Mouse (Mus musculus) hindbrain, postnatal 0 days (tissue): ENCODE measurements around the gene Slf2. TPM values are rescaled to one million over a fixed set of nuclear protein-coding genes. Genes with fewer than 3 reads are reported as not detected.
A peak's percentile ranks its signal among the peaks of the same experiment; 100 is the strongest.

Experiments
- ATAC-seq: fragments of 200-750 bp; cut with Nextera tagmentation; 2 replicates; pipeline ENCODE4 v1.8.0; 2017; ENCODE audit warnings: mild to moderate bottlenecking, moderate TSS enrichment, moderate library complexity
- DNase-seq: peaks from one replicate; pipeline ENCODE4 v3.0.0-alpha.2; 2015; ENCODE audit warnings: low spot score
- H3K27ac ChIP-seq: fragments of 300-500 bp; sonication (generic); 2 replicates; pipeline ENCODE4 v1.5.1; 2014; ENCODE audit warnings: mild to moderate bottlenecking
- H3K27me3 ChIP-seq: fragments of 300-500 bp; sonication (generic); 2 replicates; pipeline ENCODE4 v1.6.1; 2014; ENCODE audit warnings: low read length, mixed read lengths; ENCODE audit not compliant: insufficient read depth
- H3K36me3 ChIP-seq: fragments of 300-500 bp; sonication (generic); 2 replicates; pipeline ENCODE4 v1.6.1; 2014; ENCODE audit warnings: low read length, mixed read lengths; ENCODE audit not compliant: insufficient read depth
- H3K4me1 ChIP-seq: fragments of 300-500 bp; sonication (generic); 2 replicates; pipeline ENCODE4 v1.6.1; 2014; ENCODE audit warnings: antibody characterized with exemption, low read length, mixed read lengths; ENCODE audit not compliant: insufficient read depth
- H3K4me2 ChIP-seq: fragments of 300-500 bp; sonication (generic); 2 replicates; pipeline ENCODE4 v1.6.1; 2014; ENCODE audit warnings: low read depth, mild to moderate bottlenecking, low read length, moderate library complexity, mixed read lengths
- H3K4me3 ChIP-seq: fragments of 300-500 bp; sonication (generic); 2 replicates; pipeline ENCODE4 v1.5.1; 2014; ENCODE audit warnings: low read length
- H3K9ac ChIP-seq: fragments of 300-500 bp; sonication (generic); replicated peaks from 2 replicates; pipeline ENCODE4 v1.6.1; 2014; ENCODE audit warnings: mild to moderate bottlenecking, low read length, moderate library complexity, mixed read lengths
- H3K9me3 ChIP-seq: fragments of 300-500 bp; sonication (generic); 2 replicates; pipeline ENCODE4 v1.6.1; 2016; ENCODE audit warnings: low read length, mixed read lengths
- CTCF ChIP-seq: IDR thresholded peaks from 2 replicates; pipeline ENCODE4 v1.5.1; 2016; ENCODE audit warnings: antibody characterized with exemption, control low read depth, low read depth
- WGBS: fragments of 180-500 bp; shearing (Covaris S2); extraction: QIAGEN DNeasy Blood & Tissue Kit; methylation state at CpG from one replicate; pipeline ENCODE4 v1.1.7; 2014; 5-methylcytosine and 5-hydroxymethylcytosine counted together
- polyA plus RNA-seq: library from polyadenylated mRNA; unstranded; fragments of >200 nt; fragmentation: Nextera tagmentation; extraction: Ambion mirVana; gene quantifications from 2 replicates; pipeline ENCODE4 v1.2.1, GENCODE M21; 2015
- total RNA-seq: library from RNA; depleted of rRNA; stranded (reverse); fragments of >200 nt; gene quantifications from 2 replicates; pipeline ENCODE4 v1.2.3, GENCODE M21; 2014

Slf2 gene
- total and polyA plus RNA-seq, 2 experiments from 2014 or later = 18.3 to 25.0 TPM

DNA sequence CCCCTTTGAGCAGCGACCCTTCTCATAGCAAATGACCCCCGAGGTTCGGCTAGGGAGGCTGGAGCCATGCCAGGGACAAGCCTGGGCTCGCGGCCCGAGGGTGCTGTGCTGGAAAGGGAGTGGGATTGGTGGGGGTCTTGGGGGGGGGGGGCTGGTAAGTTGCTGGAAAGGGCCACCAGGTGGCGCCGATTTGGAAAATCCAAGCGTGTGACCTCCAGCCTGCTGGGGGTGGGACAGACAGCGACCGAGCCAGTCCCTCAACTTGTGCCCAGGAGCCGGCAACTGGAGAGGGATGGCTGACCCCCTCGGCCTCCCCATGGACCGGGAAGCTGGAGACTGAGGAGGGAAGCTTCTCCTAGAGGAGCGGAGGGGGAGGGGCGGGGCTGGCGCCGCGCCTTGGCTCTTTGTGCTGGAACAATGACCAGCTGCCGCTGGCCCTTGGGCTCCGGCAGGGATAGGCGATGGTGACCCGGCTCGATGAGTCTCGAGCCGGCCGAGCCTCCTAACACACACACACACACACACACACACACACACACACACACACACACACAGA is 86.3 kb downstream of the Slf2 start:
- H3K9ac ChIP-seq = peak overlapping the region; percentile 75
- peaks cover 31% of the 10 kb centered on the region for H3K4me1 ChIP-seq
- peak; percentile 92 for DNase-seq
- peak; percentile 69 for TF ChIP-seq CTCF
- H3K36me3 ChIP-seq = no peaks in the 10 kb centered on the region; the same call in 1 of the 2 replicates
- no peaks in the 10 kb centered on the region for H3K9me3 ChIP-seq
- no peaks in the 10 kb centered on the region; the same call in 1 of the 2 replicates for H3K27me3 ChIP-seq
- peak overlapping the region; percentile 83 for H3K4me2 ChIP-seq
- peak overlapping the region; percentile 93 for H3K27ac ChIP-seq
- peak; percentile 73 for ATAC-seq
- under 1% methylated on average over 23 of the region's 27 CpGs for whole genome bisulfite sequencing
- H3K4me3 ChIP-seq = peak overlapping the region; percentile 69

DNA sequence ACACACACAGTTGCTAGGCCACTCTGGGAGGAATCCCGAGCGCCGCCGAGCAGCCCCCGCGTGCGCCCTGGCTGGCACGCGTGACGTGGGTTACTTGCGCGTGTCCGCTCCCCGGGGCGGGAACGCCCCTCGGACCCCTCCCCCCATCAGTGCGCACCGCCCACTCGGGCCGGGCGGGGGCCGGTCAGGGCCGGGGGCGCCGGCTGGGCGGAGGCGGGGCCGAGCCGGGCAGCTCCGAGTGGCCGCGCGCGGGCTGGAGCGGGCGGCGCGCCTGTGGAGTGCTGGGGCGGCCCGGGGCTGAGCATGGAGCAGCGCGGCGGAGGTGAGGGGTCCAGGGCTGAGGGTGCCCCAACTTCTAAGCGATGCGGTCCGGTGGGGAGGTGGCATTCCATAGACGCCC is 87.0 kb downstream of the Slf2 start:
- Histone ChIP-seq H3K9me3 (no peaks in the 10 kb centered on the region), H3K4me3 (peak overlapping the region; percentile 69), H3K36me3 (no peaks in the 10 kb centered on the region; the same call in 1 of the 2 replicates), H3K27ac (peak overlapping the region; percentile 93), H3K9ac (peak overlapping the region; percentile 75), H3K27me3 (no peaks in the 10 kb centered on the region; the same call in 1 of the 2 replicates), H3K4me1 (peaks cover 31% of the 10 kb centered on the region), H3K4me2 (peak overlapping the region; percentile 83)
- TF ChIP-seq CTCF = no peak
- under 1% methylated on average over 45 of the region's 48 CpGs for WGBS
- peak; percentile 92 for DNase-seq
- ATAC-seq = peak; percentile 79

DNA sequence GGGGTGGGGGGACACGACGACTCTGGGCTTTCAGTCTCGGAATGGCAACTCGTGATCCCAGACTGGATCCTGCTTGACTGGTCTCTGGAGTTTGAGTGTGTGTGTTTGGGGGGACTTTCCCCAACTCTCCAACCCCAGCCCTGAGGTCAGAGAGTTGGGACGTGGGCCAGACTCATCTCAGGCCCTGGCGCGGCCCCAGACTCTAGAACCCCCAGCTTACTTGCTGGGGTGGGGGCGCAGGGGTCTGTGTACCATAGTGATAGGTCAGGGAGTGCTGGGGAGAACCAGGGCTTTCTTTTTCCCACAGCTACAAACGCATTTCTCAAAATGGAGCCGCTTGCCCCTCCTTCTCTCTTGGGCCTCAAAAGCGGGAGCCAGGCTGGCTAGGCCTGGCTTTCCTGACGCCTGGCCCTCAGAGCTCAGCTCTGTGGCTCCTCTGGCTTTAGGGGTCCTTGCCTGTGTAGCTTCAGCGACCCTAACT is 87.4 kb downstream of the Slf2 start:
- peak overlapping the region; percentile 75 for H3K9ac ChIP-seq
- peak overlapping the region; percentile 69 for H3K4me3 ChIP-seq
- TF ChIP-seq CTCF = no peak
- H3K27ac ChIP-seq = peak overlapping the region; percentile 93
- no peaks in the 10 kb centered on the region; the same call in 1 of the 2 replicates for H3K27me3 ChIP-seq
- under 1% methylated on average over 11 of the region's 13 CpGs for WGBS
- H3K36me3 ChIP-seq = peaks cover under 1% of the 10 kb centered on the region; the same call in 1 of the 2 replicates
- DNase-seq (peak; percentile 46), ATAC-seq (peak; percentile 5; the same call in 1 of the 2 replicates)
- no peaks in the 10 kb centered on the region for H3K9me3 ChIP-seq
- H3K4me2 ChIP-seq = peak overlapping the region; percentile 83
- H3K4me1 ChIP-seq = peaks cover 31% of the 10 kb centered on the region

DNA sequence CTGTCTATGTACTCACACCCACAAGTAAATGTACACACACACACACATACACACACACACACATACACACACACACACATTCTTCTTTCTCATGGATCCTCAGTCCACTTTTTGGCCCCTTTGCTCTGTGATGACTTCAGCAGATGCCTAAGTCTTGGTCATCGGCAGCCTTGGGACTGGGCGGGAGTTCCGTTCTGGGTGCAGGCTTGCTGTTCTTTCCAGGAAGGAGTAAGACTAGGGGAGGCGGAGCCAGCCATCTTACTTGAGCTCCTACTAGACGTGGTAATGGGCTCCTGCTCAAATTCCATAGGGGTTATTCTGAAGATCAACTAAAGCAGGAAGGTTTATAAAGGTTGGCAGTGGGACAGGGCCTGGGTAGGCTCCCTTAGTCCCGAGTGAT is 89.4 kb downstream of the Slf2 start:
- Histone ChIP-seq H3K27me3 (no peaks in the 10 kb centered on the region), H3K36me3 (peaks cover 6% of the 10 kb centered on the region; the same call in 1 of the 2 replicates), H3K9me3 (no peaks in the 10 kb centered on the region), H3K9ac (no peak overlapping the region), H3K4me1 (peaks cover 27% of the 10 kb centered on the region), H3K27ac (no peak overlapping the region), H3K4me2 (peak overlapping the region; percentile 17; the same call in 1 of the 2 replicates), H3K4me3 (no peak overlapping the region)
- no peak for ATAC-seq
- TF ChIP-seq CTCF = no peak
- no peak for DNase-seq
- WGBS = 64% methylated on average over 6 of the region's 6 CpGs

DNA sequence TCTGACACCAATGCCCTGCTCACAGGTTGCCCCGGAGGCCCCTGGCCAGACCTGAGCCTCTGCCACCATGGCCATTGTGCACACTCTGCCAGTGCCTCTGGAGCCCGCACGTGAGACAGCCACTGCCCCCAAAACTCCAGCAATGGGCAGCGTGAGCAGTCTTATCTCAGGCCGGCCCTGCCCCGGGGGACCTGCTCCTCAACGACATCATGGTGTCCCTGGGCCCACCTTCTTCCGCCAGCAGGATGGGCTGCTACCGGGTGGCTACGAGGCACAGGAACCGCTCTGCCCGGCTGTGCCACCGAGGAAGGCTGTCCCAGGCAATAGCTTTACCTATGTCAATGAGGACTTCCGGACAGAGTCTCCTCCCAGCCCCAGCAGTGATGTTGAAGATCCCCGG is 90.4 kb downstream of the Slf2 start:
- no peak for TF ChIP-seq CTCF
- H3K27ac ChIP-seq = no peak overlapping the region
- H3K4me1 ChIP-seq = peaks cover 17% of the 10 kb centered on the region
- peak overlapping the region; percentile 28; the same call in 1 of the 2 replicates for H3K9ac ChIP-seq
- DNase-seq (no peak), ATAC-seq (no peak)
- 89% methylated on average over 15 of the region's 15 CpGs for WGBS
- no peaks in the 10 kb centered on the region for H3K27me3 ChIP-seq
- no peaks in the 10 kb centered on the region for H3K9me3 ChIP-seq
- no peak overlapping the region for H3K4me3 ChIP-seq
- peaks cover 17% of the 10 kb centered on the region for H3K36me3 ChIP-seq
- H3K4me2 ChIP-seq = no peak overlapping the region

DNA sequence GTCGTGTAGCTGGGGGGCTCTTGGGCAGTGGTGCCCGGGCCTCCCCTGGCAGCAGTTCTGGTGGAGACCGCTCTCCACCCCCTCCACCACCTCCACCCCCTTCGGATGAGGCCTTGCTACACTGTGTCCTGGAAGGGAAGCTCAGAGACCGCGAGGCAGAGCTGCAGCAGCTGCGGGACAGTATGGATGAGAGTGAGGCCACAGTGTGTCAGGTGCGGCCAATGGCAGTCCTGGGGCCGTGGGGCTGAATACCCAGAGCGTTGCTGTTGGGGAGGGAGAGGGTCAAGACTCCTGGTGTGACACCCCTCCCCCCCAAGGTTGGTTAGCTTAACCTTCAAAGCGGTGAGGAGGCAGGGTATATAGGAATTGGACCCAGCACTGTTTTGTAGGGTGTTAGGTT is 93.0 kb downstream of the Slf2 start:
- H3K4me3 ChIP-seq = no peak overlapping the region
- WGBS = 85% methylated on average over 11 of the region's 11 CpGs
- no peak for TF ChIP-seq CTCF
- DNase-seq = no peak
- H3K4me2 ChIP-seq = no peak overlapping the region
- H3K9me3 ChIP-seq = no peaks in the 10 kb centered on the region
- no peak for ATAC-seq
- H3K27ac ChIP-seq = no peak overlapping the region
- no peak overlapping the region for H3K9ac ChIP-seq
- peaks cover 21% of the 10 kb centered on the region for H3K36me3 ChIP-seq
- H3K4me1 ChIP-seq = peaks cover 4% of the 10 kb centered on the region
- H3K27me3 ChIP-seq = no peaks in the 10 kb centered on the region

DNA sequence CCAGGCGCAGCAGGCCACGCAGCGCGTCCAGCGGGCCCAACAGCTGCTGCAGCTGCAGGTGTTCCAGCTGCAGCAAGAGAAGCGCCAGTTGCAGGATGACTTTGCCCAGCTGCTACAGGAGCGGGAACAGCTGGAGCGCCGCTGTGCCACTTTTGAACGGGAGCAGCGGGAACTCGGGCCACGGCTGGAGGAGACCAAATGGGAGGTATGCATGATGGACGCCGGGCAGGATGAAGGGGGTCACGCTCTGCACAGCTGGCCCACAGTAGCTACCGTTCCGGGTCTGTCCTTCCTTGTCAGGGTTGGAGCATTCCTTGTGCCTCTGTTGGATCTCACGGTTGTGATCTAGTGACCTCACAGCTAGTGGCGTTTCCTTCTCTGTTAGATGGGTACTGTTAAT is 93.8 kb downstream of the Slf2 start:
- H3K27me3 ChIP-seq = no peaks in the 10 kb centered on the region
- no peaks in the 10 kb centered on the region; the same call in 1 of the 2 replicates for H3K4me1 ChIP-seq
- 79% methylated on average over 20 of the region's 20 CpGs for WGBS
- no peak overlapping the region for H3K9ac ChIP-seq
- no peaks in the 10 kb centered on the region for H3K9me3 ChIP-seq
- TF ChIP-seq CTCF = no peak
- ATAC-seq (no peak), DNase-seq (no peak)
- no peak overlapping the region for H3K4me3 ChIP-seq
- H3K4me2 ChIP-seq = no peak overlapping the region
- H3K27ac ChIP-seq = no peak overlapping the region
- H3K36me3 ChIP-seq = peaks cover 21% of the 10 kb centered on the region
